ENCODE assay signal across 21 mouse cellular contexts in genomic region chr17:87503491-87503890, GRCm38 (mm10). TPM values are rescaled to one million over a fixed set of nuclear protein-coding genes. Genes with fewer than 3 reads are reported as not detected.
DNase-seq lines count a peak whose midpoint lies in the region; ATAC-seq and TF ChIP-seq lines count a peak whose summit lies in the region.
"Had no signal": no experiment of that assay in that cellular context is flagged by ENCODE, and none has a peak within 500 bp of the region (broad histone marks: within the 10 kb centered on the region; RNA-seq: fewer than 3 reads in every experiment).

No protein-coding gene starts in this region.

- DNase-seq in embryonic facial prominence, embryonic 10.5 days (ENCODE audit: low spot score) = no peak
- DNase-seq in hindbrain, embryonic 10.5 days (ENCODE audit: low spot score) = no peak
- DNase-seq in left cerebral cortex, adult 2 months (ENCODE audit: extremely low spot score in 1 of 2, low spot score in 2 of 2) = no peak
- DNase-seq in left cerebral cortex, postnatal 10 days (ENCODE audit: extremely low spot score in 1 of 2, low spot score in 2 of 2) = no peak
- DNase-seq in neural tube, embryonic 10.5 days (ENCODE audit: extremely low spot score, low spot score) = no peak
- DNase-seq: adrenal gland, postnatal 14 days; cerebellum, adult 2 months; cerebellum, postnatal 25 days; gastrocnemius, postnatal 14 days; right cerebral cortex, postnatal 14 days had no signal

- TF ChIP-seq CTCF in left cerebral cortex, adult 2 months (IDR thresholded peaks at IDR 0.05) = no peak

- H3K4me1 ChIP-seq in embryonic facial prominence, embryonic 13.5 days = peaks cover 18% of the 10 kb centered on the region
- H3K4me1 ChIP-seq in embryonic facial prominence, embryonic 10.5 days = peaks cover 43% of the 10 kb centered on the region
- H3K4me1 ChIP-seq in hindbrain, embryonic 10.5 days (replicated peaks) = peaks cover 27% of the 10 kb centered on the region
- H3K4me1 ChIP-seq in hindbrain, embryonic 16.5 days (ENCODE audit: control insufficient read depth, insufficient read depth, low read depth, low read length) = peaks cover 19% of the 10 kb centered on the region
- peaks cover 31% of the 10 kb centered on the region for H3K4me1 ChIP-seq in neural tube, embryonic 13.5 days (replicated peaks)

- H3K27me3 ChIP-seq in embryonic facial prominence, embryonic 13.5 days = no peaks in the 10 kb centered on the region
- peaks cover 13% of the 10 kb centered on the region for H3K27me3 ChIP-seq in embryonic facial prominence, embryonic 10.5 days (replicated peaks; ENCODE audit: low read depth, poor library complexity, severe bottlenecking)
- H3K27me3 ChIP-seq in hindbrain, embryonic 10.5 days (ENCODE audit: insufficient read depth, poor library complexity, severe bottlenecking) = peaks cover 15% of the 10 kb centered on the region; the same call in 1 of the 2 replicates
- no peaks in the 10 kb centered on the region for H3K27me3 ChIP-seq in hindbrain, embryonic 16.5 days (replicated peaks; ENCODE audit: control insufficient read depth, insufficient read depth, low read length)
- H3K27me3 ChIP-seq in neural tube, embryonic 13.5 days = no peaks in the 10 kb centered on the region

- no peaks in the 10 kb centered on the region for H3K9me3 ChIP-seq in embryonic facial prominence, embryonic 13.5 days
- no peaks in the 10 kb centered on the region for H3K9me3 ChIP-seq in embryonic facial prominence, embryonic 10.5 days
- H3K9me3 ChIP-seq in hindbrain, embryonic 10.5 days = no peaks in the 10 kb centered on the region
- H3K9me3 ChIP-seq in hindbrain, embryonic 16.5 days (ENCODE audit: control insufficient read depth, low read length) = no peaks in the 10 kb centered on the region
- H3K9me3 ChIP-seq in neural tube, embryonic 13.5 days = no peaks in the 10 kb centered on the region
- H3K9me3 ChIP-seq: embryonic facial prominence, embryonic 15.5 days; limb, embryonic 12.5 days; liver, embryonic 15.5 days; midbrain, embryonic 12.5 days had no signal

- no peak overlapping the region for H3K4me3 ChIP-seq in embryonic facial prominence, embryonic 13.5 days
- no peak overlapping the region for H3K4me3 ChIP-seq in embryonic facial prominence, embryonic 10.5 days
- no peak overlapping the region for H3K4me3 ChIP-seq in hindbrain, embryonic 10.5 days
- no peak overlapping the region for H3K4me3 ChIP-seq in hindbrain, embryonic 16.5 days (ENCODE audit: low read length)
- H3K4me3 ChIP-seq in left cerebral cortex, adult 2 months = no peak overlapping the region
- H3K4me3 ChIP-seq in neural tube, embryonic 13.5 days = no peak overlapping the region
- H3K4me3 ChIP-seq: embryonic facial prominence, embryonic 15.5 days; limb, embryonic 12.5 days; liver, embryonic 15.5 days; midbrain, embryonic 12.5 days had no signal

- H3K4me2 ChIP-seq in embryonic facial prominence, embryonic 13.5 days = peak overlapping the region; percentile 27; the same call in 1 of the 2 replicates
- H3K4me2 ChIP-seq in hindbrain, embryonic 16.5 days (ENCODE audit: low read length) = no peak overlapping the region
- H3K4me2 ChIP-seq in neural tube, embryonic 13.5 days = no peak overlapping the region
- H3K4me2 ChIP-seq: embryonic facial prominence, embryonic 15.5 days; liver, embryonic 15.5 days; midbrain, embryonic 12.5 days had no signal

- WGBS in embryonic facial prominence, embryonic 13.5 days = 79% methylated on average over 5 of the region's 5 CpGs
- 79% methylated on average over 5 of the region's 5 CpGs for WGBS in embryonic facial prominence, embryonic 10.5 days
- WGBS in hindbrain, embryonic 10.5 days = 77% methylated on average over 5 of the region's 5 CpGs
- 81% methylated on average over 5 of the region's 5 CpGs for whole genome bisulfite sequencing in hindbrain, embryonic 16.5 days
- WGBS in neural tube, embryonic 13.5 days = 81% methylated on average over 5 of the region's 5 CpGs

- intact Hi-C loops in left cerebral cortex, adult 2 months (cut with DNase I) = loop anchor here (5.0 kb wide), 1 partner anchor 41 kb away; no protein-coding TSS in a partner anchor
- intact Hi-C loops in left cerebral cortex, postnatal 10 days (cut with DNase I) = loop anchor here (2.0 kb wide), 1 partner anchor 57 kb away; the partner anchor contains the start of gene Calm2

- no peak overlapping the region for H3K9ac ChIP-seq in embryonic facial prominence, embryonic 13.5 days
- H3K9ac ChIP-seq in hindbrain, embryonic 16.5 days (ENCODE audit: low read depth, low read length) = no peak overlapping the region
- H3K9ac ChIP-seq in neural tube, embryonic 13.5 days = no peak overlapping the region
- H3K9ac ChIP-seq: embryonic facial prominence, embryonic 15.5 days; hindbrain, embryonic 14.5 days; limb, embryonic 12.5 days; liver, embryonic 15.5 days; midbrain, embryonic 12.5 days had no signal

- no peaks in the 10 kb centered on the region for H3K36me3 ChIP-seq in embryonic facial prominence, embryonic 13.5 days
- no peaks in the 10 kb centered on the region for H3K36me3 ChIP-seq in embryonic facial prominence, embryonic 10.5 days (replicated peaks)
- H3K36me3 ChIP-seq in hindbrain, embryonic 10.5 days = no peaks in the 10 kb centered on the region
- no peaks in the 10 kb centered on the region for H3K36me3 ChIP-seq in hindbrain, embryonic 16.5 days (ENCODE audit: control insufficient read depth, insufficient read depth, low read length)
- H3K36me3 ChIP-seq in neural tube, embryonic 13.5 days = no peaks in the 10 kb centered on the region
- H3K36me3 ChIP-seq: embryonic facial prominence, embryonic 15.5 days; limb, embryonic 12.5 days; liver, embryonic 15.5 days; midbrain, embryonic 12.5 days had no signal

- ATAC-seq in embryonic facial prominence, embryonic 13.5 days (ENCODE audit: insufficient number of reproducible peaks, insufficient read depth, low FRiP score, low TSS enrichment, low read depth) = no peak
- ATAC-seq in hindbrain, embryonic 16.5 days = no peak
- ATAC-seq in neural tube, embryonic 13.5 days (ENCODE audit: low read depth) = no peak
- ATAC-seq: intestine, embryonic 16.5 days had no signal

- H3K27ac ChIP-seq in embryonic facial prominence, embryonic 13.5 days = no peak overlapping the region
- H3K27ac ChIP-seq in embryonic facial prominence, embryonic 10.5 days (replicated peaks) = no peak overlapping the region
- H3K27ac ChIP-seq in hindbrain, embryonic 10.5 days = 0 out of 2 replicates have a peak overlapping the region, but pooled peaks have one; percentile 45
- H3K27ac ChIP-seq in hindbrain, embryonic 16.5 days (ENCODE audit: low read depth, low read length) = no peak overlapping the region
- H3K27ac ChIP-seq in left cerebral cortex, adult 2 months = peak overlapping the region; percentile 80
- peak overlapping the region; percentile 74; the same call in 1 of the 2 replicates for H3K27ac ChIP-seq in neural tube, embryonic 13.5 days (replicated peaks)
- H3K27ac ChIP-seq: embryonic facial prominence, embryonic 15.5 days; hindbrain, embryonic 14.5 days; kidney, postnatal 0 days; limb, embryonic 12.5 days; liver, embryonic 15.5 days; midbrain, embryonic 12.5 days; stomach, postnatal 0 days had no signal

RNA-seq across cellular contexts. Expression of gene Calm2, which starts 56.8 kb away (rescaled TPM):
- 864 and 866 TPM in 2 replicates for polyA plus RNA-seq in embryonic facial prominence, embryonic 13.5 days (2015; fragmentation: Nextera tagmentation; extraction: Ambion mirVana)
- 1,075 and 1,119 TPM in 2 replicates for polyA plus RNA-seq in embryonic facial prominence, embryonic 10.5 days (2016; fragmentation: Nextera tagmentation; extraction: Ambion mirVana)
- 1,143 and 1,193 TPM in 2 replicates for polyA plus RNA-seq in hindbrain, embryonic 10.5 days (2016; fragmentation: Nextera tagmentation; extraction: Ambion mirVana)
- 2,782 and 3,155 TPM in 2 replicates for polyA plus RNA-seq in hindbrain, embryonic 16.5 days (2015; fragmentation: Nextera tagmentation; extraction: Ambion mirVana)
- 1,000 to 10,000 TPM; 2,083 to 2,187 TPM for total RNA-seq in left cerebral cortex, adult 2 months (2021)
- 1,000 to 10,000 TPM; 2,409 to 2,430 TPM for total RNA-seq in left cerebral cortex, postnatal 10 days (2021)
- polyA plus RNA-seq in neural tube, embryonic 13.5 days (2015; fragmentation: Nextera tagmentation; extraction: Ambion mirVana) = 2,810 and 2,954 TPM in 2 replicates

Comparison
In these comparisons a context has a peak if more than half of its experiments do, and no peak if none do; other contexts are left out.
1. H3K27ac ChIP-seq: peak in hindbrain, embryonic 10.5 days (single experiment), left cerebral cortex, adult 2 months (single experiment) and neural tube, embryonic 13.5 days (single experiment); none in embryonic facial prominence, embryonic 13.5 days (single experiment), embryonic facial prominence, embryonic 10.5 days (single experiment) and hindbrain, embryonic 16.5 days (single experiment).